Mouse (Mus musculus) lung, postnatal 4 days (tissue): ENCODE results near the gene Meiob.

Source experiments
- DNase-seq, 2 experiments: peaks; one replicate each; pipeline ENCODE4 v3.0.0; 2021

Meiob gene

DNA sequence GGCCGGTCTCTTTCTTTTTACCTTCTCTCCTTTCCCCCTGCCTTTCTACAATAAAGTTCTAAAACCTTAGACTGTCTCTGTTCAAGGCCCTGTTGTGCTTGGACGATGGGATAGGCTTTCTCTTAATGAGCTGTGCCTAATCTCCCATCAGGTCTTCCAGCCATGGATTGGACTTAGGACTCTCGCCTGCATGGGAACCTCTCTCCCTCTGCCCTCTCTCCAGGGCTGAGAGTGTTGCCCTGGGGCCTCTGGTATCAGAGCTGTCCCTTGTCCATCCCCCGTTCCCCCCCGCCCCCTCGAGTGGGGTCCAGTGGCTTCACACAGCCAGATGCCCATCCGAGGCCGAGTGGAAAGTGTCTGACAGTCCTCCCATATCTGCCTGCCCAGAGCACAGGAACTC, 70.9 kb downstream of the Meiob start:
- DNase-seq: no peak

DNA sequence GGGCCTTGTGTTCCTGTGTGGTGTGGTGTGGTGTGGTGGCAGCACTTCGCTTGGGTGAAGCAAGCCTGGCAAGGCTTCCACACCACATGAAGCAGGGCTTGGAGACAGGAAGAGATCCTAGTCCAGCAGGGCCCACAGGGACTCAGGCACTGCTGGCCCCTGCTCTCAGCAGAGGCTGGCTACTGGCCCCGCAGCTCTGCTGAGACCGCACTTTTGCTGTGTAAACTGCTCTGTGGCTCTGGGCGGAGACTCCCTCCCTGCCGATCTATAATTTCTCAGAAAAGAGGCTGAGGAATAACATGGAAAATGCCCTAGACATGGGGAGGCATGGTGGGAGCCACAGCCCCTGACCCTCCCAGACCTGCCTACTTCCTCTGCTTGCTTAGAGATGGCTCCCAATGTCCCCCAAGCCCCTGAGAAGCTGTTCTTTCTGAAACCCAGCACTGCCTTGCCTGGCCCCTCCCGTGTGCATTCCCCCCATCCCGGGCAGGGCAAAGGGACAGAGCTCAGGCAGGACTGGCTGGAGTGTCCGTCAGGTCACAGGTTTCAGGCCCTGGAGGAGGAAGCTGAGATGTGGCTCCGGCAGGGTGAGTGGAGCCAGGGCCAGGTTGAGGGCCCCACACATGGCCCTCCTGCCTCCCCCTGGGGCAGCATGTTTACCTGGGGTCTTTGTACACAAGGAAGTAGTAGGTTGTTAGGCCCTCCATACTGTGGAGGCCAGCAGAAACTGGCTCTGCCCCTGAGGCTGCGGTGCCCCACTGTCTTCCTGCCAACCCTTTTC, 73.4 kb downstream of the Meiob start:
- DNase-seq: no peak

DNA sequence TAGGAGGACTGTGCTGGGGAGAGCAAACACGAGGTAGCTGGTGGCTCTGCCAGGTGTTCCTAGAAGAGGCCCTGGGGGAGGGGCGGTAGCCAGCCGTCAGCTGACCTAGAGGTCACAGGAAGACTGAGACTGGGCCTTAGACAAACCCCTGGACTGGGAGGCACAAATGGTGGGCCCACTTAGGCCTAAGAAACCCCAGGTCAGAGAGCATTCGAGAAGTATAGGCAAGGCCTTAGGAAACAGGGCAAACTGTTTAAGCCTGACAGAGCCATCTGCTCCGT, 74.0 kb downstream of the Meiob start:
- peak; percentile 48 to 69 for DNase-seq

DNA sequence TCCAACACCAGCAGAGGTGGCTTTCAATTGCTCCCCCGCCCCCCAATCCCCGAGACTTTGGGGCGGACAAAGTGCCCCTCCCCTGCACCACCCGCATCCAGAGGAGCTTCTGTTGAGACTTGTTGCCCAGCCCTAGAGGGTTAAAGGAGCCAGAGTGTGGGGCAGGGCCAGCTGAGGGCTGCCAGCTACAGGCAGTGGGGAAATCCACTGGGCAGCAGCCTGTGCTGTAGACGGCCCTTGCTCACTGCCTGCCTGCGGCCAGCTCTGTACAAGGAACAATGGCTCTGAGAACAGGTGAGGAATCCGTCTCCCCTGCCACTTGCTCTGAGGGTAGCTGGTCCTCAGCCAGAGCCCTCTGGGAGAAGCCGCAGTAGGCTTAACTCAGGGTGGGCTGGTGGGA, 74.4 kb downstream of the Meiob start:
- DNase-seq: no peak

DNA sequence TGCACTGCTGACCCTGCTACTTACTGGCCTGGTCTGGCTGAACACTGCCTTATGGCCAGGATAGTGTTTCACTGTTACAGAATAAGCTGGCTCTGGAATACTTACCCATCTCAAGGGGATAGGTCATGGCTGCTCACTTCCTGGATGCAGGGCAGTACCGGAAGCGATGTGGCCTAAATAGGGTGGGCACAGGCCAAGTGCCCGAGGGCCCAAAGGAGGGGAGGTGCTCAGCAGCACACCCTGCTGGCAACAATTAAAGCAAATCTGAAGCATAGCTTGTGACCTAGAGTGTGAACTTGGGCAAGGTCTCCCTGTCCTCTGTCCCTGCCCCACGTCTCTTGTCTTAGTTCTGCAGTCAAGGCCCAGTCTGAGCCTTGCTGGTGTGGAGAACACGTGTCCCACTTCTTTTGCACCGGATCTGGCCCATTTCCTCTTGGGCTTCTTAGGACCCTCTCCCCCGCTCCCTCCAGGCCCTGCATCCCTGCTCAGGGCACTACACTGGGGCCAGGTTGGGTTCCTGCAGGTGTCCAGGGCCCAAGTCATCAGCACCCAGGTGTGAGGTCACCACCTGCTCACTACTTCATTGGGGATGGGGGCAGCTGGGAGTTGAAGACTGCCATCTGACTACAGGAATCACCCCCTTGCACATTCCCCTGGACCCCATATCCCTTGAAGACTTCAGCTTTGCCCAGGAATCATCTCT, 77.8 kb downstream of the Meiob start:
- DNase-seq: peak in 1 of 2 experiments; percentile 50

DNA sequence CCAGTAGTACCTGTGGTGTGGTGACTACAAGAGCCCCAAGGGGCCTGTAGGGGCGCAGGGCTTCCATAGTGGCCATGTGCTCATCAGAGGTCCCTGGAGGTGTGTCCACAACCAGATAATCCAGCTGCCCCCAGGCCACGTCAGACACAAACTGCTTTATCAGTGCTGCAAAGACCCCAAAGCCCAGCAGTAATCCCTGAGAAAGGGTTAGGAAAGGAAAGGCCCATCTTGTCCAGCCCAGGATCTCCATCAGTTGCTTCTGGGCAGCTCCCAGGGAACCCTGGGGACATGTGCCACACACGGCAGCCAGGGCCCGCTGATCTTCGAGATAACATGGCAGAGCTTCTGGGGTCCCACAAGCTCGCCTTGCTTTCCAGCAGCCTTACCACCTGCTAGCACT, 80.3 kb downstream of the Meiob start:
- DNase-seq: no peak

DNA sequence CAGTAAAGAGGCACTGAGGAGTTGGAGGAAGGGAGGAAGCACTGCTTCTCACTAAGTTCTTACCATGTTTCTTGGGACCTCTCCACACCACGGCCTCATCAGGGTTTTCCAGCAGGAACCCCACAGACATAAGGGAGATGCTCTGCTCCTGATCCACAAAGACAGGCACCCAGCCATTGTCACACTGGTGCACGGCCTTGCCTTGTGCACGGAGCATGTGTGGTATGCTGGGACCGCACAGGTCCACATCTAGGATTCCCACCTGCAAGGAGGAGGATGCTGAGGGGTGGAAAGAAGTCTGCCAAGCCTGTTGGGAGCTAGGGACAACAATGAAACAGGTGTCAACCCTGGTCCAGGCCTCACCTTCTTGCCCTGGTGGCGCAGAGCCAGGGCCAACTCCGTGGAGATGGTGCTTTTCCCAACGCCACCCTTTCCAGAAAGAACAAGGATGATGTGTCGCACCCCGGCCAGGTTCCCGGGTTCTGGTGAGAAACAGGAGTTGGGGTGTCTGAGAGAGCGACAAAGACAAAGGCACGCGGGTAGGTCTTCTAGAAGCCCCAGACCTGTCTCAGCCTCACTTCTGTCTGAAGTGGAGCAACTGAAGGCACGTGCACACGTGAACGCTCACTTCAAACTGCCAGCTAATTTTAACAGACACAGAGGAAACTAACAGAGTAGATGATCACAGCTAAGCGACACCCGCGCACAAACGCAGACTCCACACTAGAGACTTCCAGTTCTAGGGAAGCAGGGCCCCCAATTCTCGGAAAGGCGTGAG, 81.5 kb downstream of the Meiob start:
- DNase-seq: peak in 1 of 2 experiments; percentile 29

DNA sequence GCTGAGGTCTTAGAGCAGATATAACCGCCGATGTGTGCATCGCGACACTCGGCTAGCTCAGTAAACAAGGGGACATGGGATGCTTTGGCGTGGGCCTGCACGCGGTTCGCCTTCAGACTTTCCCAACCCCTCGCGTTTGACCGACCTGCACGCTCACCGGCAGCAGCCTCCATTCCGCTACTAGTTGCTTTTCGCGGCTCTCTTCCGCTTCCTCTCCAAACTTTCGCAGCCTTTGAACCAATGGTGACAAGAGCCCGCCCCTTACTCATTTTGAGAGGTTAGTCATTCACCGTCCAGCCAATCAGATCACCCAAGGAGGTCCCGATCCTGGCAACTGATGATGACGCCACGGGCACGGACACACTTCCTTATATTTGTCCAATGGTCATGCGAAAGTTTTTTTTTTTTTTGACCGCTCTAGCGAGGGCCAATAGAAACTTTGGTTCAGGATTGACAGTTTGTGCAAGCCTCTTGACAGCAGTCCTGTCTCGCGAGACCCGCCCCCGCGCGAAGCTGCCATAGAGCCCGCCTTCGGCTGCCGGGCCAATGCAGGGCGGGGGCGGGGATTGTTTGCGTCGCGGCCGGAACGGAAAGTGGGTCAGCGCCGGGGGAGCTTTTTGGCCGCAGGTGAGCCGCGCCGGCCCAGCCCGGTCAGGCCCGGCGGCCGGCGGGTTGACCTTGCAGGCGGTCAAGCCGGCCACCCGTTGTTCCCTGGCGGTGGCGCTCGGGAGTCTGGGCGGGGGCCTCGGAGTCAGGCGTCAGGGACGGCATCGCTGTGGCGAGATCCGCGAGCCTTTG, 82.2 kb downstream of the Meiob start, which contains the start of the genes Nubp2 and Spsb3:
Gene Nubp2 (minus strand): TSS at position 216 of the 798 bp plus-strand sequence.
Gene Spsb3 (plus strand): TSS at position 510 of the 798 bp plus-strand sequence.
- peak; percentile 98 for DNase-seq

DNA sequence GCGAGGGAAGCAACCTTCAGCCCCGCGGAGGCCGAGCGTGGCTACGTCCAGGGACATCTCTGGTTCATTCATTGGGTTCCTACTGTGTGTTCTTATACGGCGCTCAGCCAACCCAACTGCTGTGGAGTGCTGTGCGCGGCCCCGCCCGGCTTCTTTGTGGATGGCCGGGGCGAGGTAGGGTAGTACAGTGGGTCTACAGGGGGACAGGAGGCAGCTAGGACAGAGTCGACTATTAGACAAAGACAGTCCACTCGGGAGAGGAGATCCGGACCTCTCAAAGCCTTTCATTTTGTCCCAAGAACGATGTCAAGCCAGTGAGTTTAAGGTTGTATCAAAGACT, 82.8 kb downstream of the Meiob start:
- DNase-seq: no peak

DNA sequence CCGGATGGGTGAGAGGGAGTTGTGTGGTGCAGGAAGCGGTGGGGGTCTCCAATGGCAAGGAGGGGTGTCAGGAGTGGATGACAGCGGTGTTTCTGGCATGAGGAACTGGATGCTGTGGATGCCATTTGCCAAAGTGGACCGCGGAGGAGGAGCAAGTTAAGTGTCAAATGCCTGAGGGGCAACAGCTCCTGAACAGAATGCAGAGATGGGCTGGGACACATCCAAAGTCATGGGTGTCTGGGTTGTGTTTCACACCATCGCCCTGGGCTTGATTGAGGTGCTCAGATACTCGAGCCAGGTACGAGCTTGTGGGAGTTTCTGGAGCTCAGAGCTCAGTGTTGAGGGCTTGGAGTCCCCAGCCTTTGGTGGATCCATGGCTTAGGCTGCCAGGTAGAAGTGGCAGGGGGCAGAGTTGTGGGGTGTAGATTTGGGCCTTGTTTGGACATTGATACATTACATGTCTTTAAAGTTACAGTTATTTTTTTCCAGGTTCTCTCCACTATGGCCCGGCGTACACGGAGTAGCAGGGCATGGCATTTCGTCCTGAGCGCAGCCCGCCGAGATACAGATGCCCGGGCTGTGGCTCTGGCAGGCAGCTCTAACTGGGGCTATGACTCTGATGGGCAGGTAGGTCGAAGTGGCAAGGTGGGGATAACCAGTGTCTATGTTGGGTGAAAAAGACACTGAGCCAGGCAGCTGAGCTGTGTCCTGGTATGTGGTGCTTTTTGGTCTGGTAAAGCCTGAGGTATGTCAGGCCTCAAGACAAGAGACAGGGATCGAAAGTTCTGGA, 83.4 kb downstream of the Meiob start:
- peak in 1 of 2 experiments; percentile 26 for DNase-seq

DNA sequence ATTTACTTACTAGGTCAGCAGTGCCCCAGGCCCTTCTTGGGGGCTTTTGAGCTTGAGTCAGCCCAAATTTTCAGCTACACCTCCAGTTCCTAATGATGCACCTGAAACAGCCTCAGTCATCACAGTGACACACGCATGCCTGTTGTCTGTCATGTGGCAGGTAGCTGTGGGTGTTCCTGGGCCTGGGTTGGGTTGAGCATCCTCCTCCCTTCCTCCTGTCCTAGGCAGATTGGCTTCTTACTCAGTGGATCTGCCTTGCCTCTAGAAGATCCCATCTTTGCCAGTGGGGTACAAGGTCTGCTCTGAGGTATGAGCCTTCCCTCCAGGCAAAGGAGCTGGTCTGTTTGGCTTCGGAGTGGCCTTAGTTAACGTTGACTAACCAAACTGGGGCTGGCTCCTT, 84.8 kb downstream of the Meiob start:
- no peak for DNase-seq
